Mouse (Mus musculus): ENCODE data around the gene Pnpla2.

Pnpla2 gene

GRCm38 (mm10) chr7:141429310-141429709 lies 25.7 kb upstream of the Pnpla2 start, which contains the start of gene Cend1:
Gene Cend1, minus strand, starts transcription at chr7:141429491.
- Histone ChIP-seq H3K9me3 (ENCODE audit: low read length) (no peaks in the 10 kb centered on the region), H3K27me3 (ENCODE audit: insufficient read depth, low read length) (no peaks in the 10 kb centered on the region; the same call in 1 of the 2 replicates), H3K4me1 (replicated peaks; ENCODE audit: low read depth, low read length) (peaks cover 91% of the 10 kb centered on the region), H3K4me3 (replicated peaks; ENCODE audit: low read length) (peak within 1 kb of the TSS; percentile 66), H3K36me3 (ENCODE audit: insufficient read depth, low read length) (peaks cover 40% of the 10 kb centered on the region)
- TF ChIP-seq CTCF (conservative IDR thresholded peaks at IDR 0.05; ENCODE audit: low read length) (no peak), POU5F1 (IDR thresholded peaks at IDR 0.05; ENCODE audit: borderline replicate concordance, low read length) (no peak), NANOG (IDR thresholded peaks at IDR 0.05; ENCODE audit: borderline replicate concordance, low read length) (no peak)

GRCm38 (mm10) chr7:141429840-141430584 lies 25.0 kb upstream of the Pnpla2 start:
- peak overlapping the region; percentile 66 for H3K4me3 ChIP-seq (replicated peaks; ENCODE audit: low read length)
- no peaks in the 10 kb centered on the region; the same call in 1 of the 2 replicates for H3K27me3 ChIP-seq (ENCODE audit: insufficient read depth, low read length)
- H3K36me3 ChIP-seq (ENCODE audit: insufficient read depth, low read length): peaks cover 40% of the 10 kb centered on the region
- no peaks in the 10 kb centered on the region for H3K9me3 ChIP-seq (ENCODE audit: low read length)
- peaks cover 92% of the 10 kb centered on the region for H3K4me1 ChIP-seq (replicated peaks; ENCODE audit: low read depth, low read length)
- no peak for TF ChIP-seq NANOG (IDR thresholded peaks at IDR 0.05; ENCODE audit: borderline replicate concordance, low read length)
- TF ChIP-seq POU5F1 (IDR thresholded peaks at IDR 0.05; ENCODE audit: borderline replicate concordance, low read length): no peak
- no peak for TF ChIP-seq CTCF (conservative IDR thresholded peaks at IDR 0.05; ENCODE audit: low read length)

- H3K36me3 ChIP-seq (ENCODE audit: insufficient read depth, low read length): peaks cover 40% of the 10 kb centered on the region
- no peaks in the 10 kb centered on the region for H3K9me3 ChIP-seq (ENCODE audit: low read length)
- H3K4me3 ChIP-seq (replicated peaks; ENCODE audit: low read length): peak overlapping the region; percentile 66; the same call in 1 of the 2 replicates
- no peak for TF ChIP-seq POU5F1 (IDR thresholded peaks at IDR 0.05; ENCODE audit: borderline replicate concordance, low read length)
- no peak for TF ChIP-seq NANOG (IDR thresholded peaks at IDR 0.05; ENCODE audit: borderline replicate concordance, low read length)
- no peak for TF ChIP-seq CTCF (conservative IDR thresholded peaks at IDR 0.05; ENCODE audit: low read length)
- H3K4me1 ChIP-seq (replicated peaks; ENCODE audit: low read depth, low read length): peaks cover 91% of the 10 kb centered on the region
- no peaks in the 10 kb centered on the region for H3K27me3 ChIP-seq (ENCODE audit: insufficient read depth, low read length)
These were observed 24.3 kb upstream of the Pnpla2 start for GRCm38 (mm10) chr7:141430585-141431240.

- no peaks in the 10 kb centered on the region for H3K27me3 ChIP-seq (ENCODE audit: insufficient read depth, low read length)
- H3K4me1 ChIP-seq (replicated peaks; ENCODE audit: low read depth, low read length): peaks cover 91% of the 10 kb centered on the region
- H3K36me3 ChIP-seq (ENCODE audit: insufficient read depth, low read length): peaks cover 40% of the 10 kb centered on the region
- H3K9me3 ChIP-seq (ENCODE audit: low read length): no peaks in the 10 kb centered on the region
- 0 out of 2 replicates have a peak overlapping the region, but pooled peaks have one; percentile 13 for H3K4me3 ChIP-seq (replicated peaks; ENCODE audit: low read length)
- TF ChIP-seq CTCF (conservative IDR thresholded peaks at IDR 0.05; ENCODE audit: low read length) (no peak), NANOG (IDR thresholded peaks at IDR 0.05; ENCODE audit: borderline replicate concordance, low read length) (no peak), POU5F1 (IDR thresholded peaks at IDR 0.05; ENCODE audit: borderline replicate concordance, low read length) (no peak)
These were observed 23.4 kb upstream of the Pnpla2 start for GRCm38 (mm10) chr7:141431434-141432185.

- Histone ChIP-seq H3K27me3 (ENCODE audit: insufficient read depth, low read length) (no peaks in the 10 kb centered on the region), H3K4me1 (replicated peaks; ENCODE audit: low read depth, low read length) (peaks cover 91% of the 10 kb centered on the region), H3K36me3 (ENCODE audit: insufficient read depth, low read length) (peaks cover 40% of the 10 kb centered on the region), H3K4me3 (replicated peaks; ENCODE audit: low read length) (0 out of 2 replicates have a peak overlapping the region, but pooled peaks have one; percentile 13), H3K9me3 (ENCODE audit: low read length) (no peaks in the 10 kb centered on the region)
- TF ChIP-seq POU5F1 (IDR thresholded peaks at IDR 0.05; ENCODE audit: borderline replicate concordance, low read length): no peak
- TF ChIP-seq CTCF (conservative IDR thresholded peaks at IDR 0.05; ENCODE audit: low read length): no peak
- no peak for TF ChIP-seq NANOG (IDR thresholded peaks at IDR 0.05; ENCODE audit: borderline replicate concordance, low read length)
These were observed 22.8 kb upstream of the Pnpla2 start for GRCm38 (mm10) chr7:141432186-141432611.

GRCm38 (mm10) chr7:141432741-141433516 lies 22.1 kb upstream of the Pnpla2 start:
- Histone ChIP-seq H3K36me3 (ENCODE audit: insufficient read depth, low read length) (peaks cover 43% of the 10 kb centered on the region), H3K4me3 (replicated peaks; ENCODE audit: low read length) (no peak overlapping the region), H3K9me3 (ENCODE audit: low read length) (no peaks in the 10 kb centered on the region), H3K27me3 (ENCODE audit: insufficient read depth, low read length) (no peaks in the 10 kb centered on the region), H3K4me1 (replicated peaks; ENCODE audit: low read depth, low read length) (peaks cover 95% of the 10 kb centered on the region)
- no peak for TF ChIP-seq POU5F1 (IDR thresholded peaks at IDR 0.05; ENCODE audit: borderline replicate concordance, low read length)
- no peak for TF ChIP-seq NANOG (IDR thresholded peaks at IDR 0.05; ENCODE audit: borderline replicate concordance, low read length)
- TF ChIP-seq CTCF (conservative IDR thresholded peaks at IDR 0.05; ENCODE audit: low read length): no peak

GRCm38 (mm10) chr7:141433517-141434400 lies 21.2 kb upstream of the Pnpla2 start:
- Histone ChIP-seq H3K4me1 (replicated peaks; ENCODE audit: low read depth, low read length) (peaks cover 95% of the 10 kb centered on the region), H3K27me3 (ENCODE audit: insufficient read depth, low read length) (no peaks in the 10 kb centered on the region), H3K9me3 (ENCODE audit: low read length) (no peaks in the 10 kb centered on the region), H3K4me3 (replicated peaks; ENCODE audit: low read length) (peak overlapping the region; percentile 68), H3K36me3 (ENCODE audit: insufficient read depth, low read length) (peaks cover 52% of the 10 kb centered on the region)
- no peak for TF ChIP-seq NANOG (IDR thresholded peaks at IDR 0.05; ENCODE audit: borderline replicate concordance, low read length)
